Mouse (Mus musculus): ENCODE results near the gene Usp5. TPM values are rescaled to one million over a fixed set of nuclear protein-coding genes. Genes with fewer than 3 reads are reported as not detected.
"Not testable (repeated sequence)": the region's sequence is repeated elsewhere in the genome, so short reads cannot be mapped to it uniquely, and the experiment has no call there.

The Usp5 gene
- total RNA-seq, 1 experiment from 2014 or later, result 136 TPM

GRCm38 (mm10) chr6:124840241-124841167 lies 11.2 kb upstream of the Usp5 start, which contains the start of gene Gnb3:
Gene Gnb3, minus strand, starts transcription at chr6:124840275.
- no peak for DNase-seq

DNA sequence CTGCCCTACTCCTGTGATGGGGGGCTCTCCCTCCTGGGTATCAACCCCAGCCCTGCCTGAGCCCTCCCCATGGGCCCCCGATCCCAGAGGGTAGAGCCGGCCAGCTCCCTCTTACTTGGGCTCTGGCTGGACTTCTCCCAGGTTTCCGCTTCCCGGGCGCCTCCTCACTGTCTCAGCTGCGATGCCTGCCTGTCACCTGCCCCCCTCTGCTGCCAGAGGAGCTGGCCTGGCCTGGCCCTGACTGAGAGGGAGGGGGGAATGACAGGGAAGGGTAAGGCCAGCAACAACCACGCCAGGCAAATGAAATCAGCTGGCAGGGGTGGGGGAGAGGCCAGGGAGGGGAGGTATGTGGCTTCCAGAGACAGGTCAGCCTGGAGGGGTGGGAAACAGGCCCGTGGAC lies 10.5 kb upstream of the Usp5 start:
- no peak for DNase-seq

- DNase-seq, result no peak
Observed at GRCm38 (mm10) chr6:124836411-124836810, 7.1 kb upstream of the Usp5 start.

DNA sequence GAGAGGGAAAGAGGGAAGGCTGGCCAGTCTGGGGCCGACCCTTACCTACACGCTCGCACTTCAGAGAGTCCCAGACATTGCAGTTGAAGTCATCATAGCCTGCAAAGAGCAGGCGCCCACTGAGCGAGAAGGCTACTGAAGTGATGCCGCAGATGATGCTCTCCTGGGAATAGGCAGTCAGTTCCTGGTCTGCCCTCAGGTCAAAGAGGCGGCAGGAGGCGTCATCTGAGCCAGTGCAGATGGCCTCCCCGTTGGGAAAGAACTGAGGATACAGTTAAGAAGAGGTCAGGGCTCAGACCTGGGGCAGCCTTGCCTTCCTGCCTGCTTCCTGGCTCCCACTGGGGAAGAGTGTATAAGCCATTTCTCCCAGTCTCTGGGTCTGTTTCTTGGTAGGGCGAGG lies 6.2 kb upstream of the Usp5 start:
- DNase-seq, result no peak

DNA sequence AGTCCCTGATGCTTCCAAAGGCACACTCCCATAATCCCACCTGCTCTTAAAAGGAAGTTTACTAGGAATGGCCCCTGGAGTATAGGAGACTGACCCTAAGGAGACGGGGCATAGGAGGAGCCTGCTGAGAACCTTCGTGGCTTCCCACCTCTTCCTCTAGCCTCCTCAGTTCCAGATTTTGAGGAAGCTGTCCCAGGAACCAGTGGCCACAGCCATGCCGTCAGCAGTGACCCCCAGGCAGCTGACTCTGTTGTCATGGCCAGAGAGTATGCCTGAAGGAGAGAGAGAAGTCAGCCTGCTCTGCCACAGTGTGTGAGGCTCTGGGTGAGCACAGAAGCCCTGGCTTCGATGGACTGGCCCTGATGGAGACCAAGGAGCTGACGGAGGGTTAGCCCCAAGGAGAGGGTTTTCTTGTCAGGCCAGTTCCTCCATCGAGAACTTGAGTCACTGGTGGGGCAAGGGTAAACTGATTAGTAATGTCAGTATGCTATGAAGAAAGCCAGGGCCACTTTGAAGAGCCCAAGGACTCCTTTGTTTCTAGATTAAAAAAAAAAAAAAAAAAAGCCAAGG lies 5.3 kb upstream of the Usp5 start:
- DNase-seq, result no peak

- DNase-seq, result no peak
Observed at GRCm38 (mm10) chr6:124831649-124832048, 2.4 kb upstream of the Usp5 start.

GRCm38 (mm10) chr6:124831199-124831598 lies 1.9 kb upstream of the Usp5 start:
- DNase-seq, result not testable (repeated sequence)

- DNase-seq, result peak; percentile 87
Observed at GRCm38 (mm10) chr6:124829799-124830700, 766 bp upstream of the Usp5 start.

DNA sequence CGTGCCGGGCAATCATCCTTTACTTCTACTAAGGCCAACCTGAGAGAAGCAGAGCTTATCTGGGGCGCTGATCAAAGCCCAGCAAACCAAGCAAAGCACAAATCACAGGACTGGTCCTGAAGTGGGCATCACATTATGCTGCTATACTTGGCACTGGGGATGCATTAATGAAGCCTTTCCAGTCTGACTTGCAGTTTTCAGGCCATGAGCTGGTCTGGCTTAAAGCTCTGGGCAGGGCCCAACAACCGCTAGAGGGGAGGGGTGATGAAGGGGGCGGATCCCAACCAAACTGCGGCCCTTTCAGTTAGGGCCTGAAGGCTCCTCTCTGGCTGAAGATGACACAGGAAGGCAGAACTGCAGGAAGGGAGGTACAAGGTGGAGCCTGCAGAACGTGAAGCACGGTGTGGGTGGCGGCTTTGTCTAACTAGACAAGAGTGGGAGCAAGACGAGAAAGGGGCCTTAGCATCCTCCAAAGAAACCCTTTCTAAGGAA lies 1.1 kb downstream of the Usp5 start:
- peak; percentile 52 for DNase-seq

GRCm38 (mm10) chr6:124822049-124822448 lies 7.2 kb downstream of the Usp5 start:
- DNase-seq, result no peak

- DNase-seq, result no peak
Observed at GRCm38 (mm10) chr6:124820891-124821290, 8.4 kb downstream of the Usp5 start.

GRCm38 (mm10) chr6:124817971-124818370 lies 11.3 kb downstream of the Usp5 start:
- DNase-seq, result no peak

GRCm38 (mm10) chr6:124817563-124817962 lies 11.7 kb downstream of the Usp5 start:
- no peak for DNase-seq

GRCm38 (mm10) chr6:124817125-124817524 lies 12.2 kb downstream of the Usp5 start:
- DNase-seq, result no peak

GRCm38 (mm10) chr6:124816611-124817010 lies 12.7 kb downstream of the Usp5 start:
- DNase-seq, result no peak

DNA sequence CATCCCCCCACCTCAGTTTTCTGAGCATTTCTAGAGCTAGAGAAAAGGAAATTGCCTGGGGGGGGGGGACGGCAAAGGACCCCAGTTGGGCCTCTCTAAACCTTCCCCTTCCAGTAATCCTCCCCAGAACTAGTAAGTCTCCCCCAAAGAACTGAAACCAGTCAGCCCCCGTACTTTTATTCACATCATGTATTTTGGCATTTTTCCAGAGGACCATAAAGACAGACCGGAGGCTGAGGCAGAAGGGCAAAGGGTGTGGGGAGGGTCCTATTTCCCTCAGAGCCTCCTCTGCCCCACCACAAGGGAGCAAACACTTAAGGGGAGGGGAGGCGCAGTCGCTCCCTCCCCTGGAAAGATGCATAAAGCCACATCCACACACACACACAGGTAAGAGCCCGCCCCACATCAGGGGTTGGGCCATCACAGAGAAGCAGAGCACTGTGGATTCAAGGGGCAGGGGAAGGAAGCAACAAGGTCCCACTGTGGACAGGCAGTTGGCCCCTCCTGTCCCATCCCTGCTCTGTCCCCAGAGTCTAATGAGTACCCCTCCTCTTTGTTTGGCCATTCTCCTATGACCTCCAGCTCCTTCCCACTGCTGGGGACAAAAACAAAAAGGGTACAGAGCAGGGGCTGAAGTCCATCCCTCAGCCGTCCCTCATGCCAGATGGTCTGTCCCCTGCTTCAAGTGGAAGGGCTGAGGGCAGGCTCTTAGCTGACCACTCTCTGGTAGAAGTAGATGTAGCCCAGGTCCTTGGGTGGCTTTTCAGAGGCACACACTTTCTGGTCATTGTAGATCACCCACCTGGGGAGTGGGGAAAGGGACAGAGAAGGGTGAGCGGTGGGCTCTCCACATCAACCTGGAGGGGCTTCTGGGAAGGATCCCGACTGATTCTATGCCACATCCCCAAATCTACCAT lies 14.2 kb downstream of the Usp5 start:
- DNase-seq, result no peak

GRCm38 (mm10) chr6:124814448-124814847 lies 14.8 kb downstream of the Usp5 start:
- no peak for DNase-seq

DNA sequence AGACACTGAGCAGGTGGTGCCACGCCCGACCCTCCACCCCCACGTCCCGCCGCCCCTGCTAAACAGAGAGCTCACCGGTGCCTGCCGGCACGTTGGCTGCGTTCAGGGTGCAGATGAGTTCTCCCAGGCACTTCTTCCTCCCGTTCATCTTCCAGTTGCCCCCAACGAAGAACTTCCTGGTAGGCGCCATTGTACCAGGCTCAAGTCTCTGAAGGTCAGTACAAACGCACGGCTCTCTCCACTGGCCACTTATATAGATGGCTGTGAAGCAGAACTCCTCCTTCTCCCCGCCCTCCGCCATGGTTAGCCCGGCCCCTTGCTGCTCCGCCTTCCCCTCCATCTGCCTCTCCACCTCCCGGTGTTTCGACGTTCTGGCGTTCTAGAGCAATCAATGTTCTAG lies 15.4 kb downstream of the Usp5 start, which contains the start of gene Tpi1:
Gene Tpi1 (minus strand): TSS at position 364 of the 400 bp plus-strand sequence.
- DNase-seq, result peak; percentile 91

DNA sequence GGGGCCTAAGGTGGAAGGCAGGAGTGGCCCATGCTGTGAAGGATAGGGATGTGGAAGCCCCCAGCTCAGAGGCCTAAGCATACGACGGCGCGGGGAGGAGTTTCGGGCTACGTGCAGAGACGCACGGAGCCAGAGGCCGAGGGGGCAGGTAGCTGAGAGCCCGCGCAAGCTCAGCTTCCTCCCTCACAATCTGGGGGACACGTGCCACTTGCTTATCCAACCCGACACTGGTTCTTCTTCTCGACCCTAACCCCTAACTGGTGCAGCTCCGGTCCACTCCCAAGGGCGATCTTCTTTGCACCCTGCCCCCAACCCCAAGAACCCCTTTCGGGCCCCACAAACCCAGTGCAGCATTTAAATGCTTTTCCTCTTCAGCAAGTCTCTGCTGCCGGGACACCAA lies 15.8 kb downstream of the Usp5 start:
- peak; percentile 68 for DNase-seq

- DNase-seq, result no peak
Observed at GRCm38 (mm10) chr6:124812848-124813247, 16.4 kb downstream of the Usp5 start.

All from adrenal gland, postnatal 25 days (tissue).